Mouse (Mus musculus): Measurements from ENCODE around the gene Rchy1.

DNA sequence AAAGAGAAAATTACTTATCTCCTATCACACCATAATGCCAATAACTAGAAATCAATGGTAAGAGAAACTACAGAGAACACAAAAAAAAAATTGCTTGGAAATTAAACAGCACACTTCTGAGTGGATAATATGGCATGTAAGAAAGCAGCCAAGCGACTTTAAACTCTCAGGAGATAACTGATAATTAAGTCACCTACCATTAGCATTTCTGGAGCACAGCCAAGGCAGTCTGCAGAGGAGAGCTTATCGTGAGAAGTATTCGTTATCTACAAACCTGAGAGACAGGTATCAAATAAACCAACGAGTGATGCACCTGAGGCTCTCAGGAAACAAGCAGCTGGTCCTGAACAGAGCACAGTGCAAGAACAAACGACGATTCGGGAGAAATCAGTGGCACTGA, 48.9 kb upstream of the Rchy1 start:
- no peak for TF ChIP-seq POLR2A (IDR thresholded peaks at IDR 0.05; ENCODE audit: borderline replicate concordance, insufficient read depth, low read length)
- no peak for TF ChIP-seq CTCF (IDR thresholded peaks at IDR 0.05; ENCODE audit: borderline replicate concordance, insufficient read depth, low read depth, low read length)

Measured in cerebellum, adult 2 months (tissue).